Mouse (Mus musculus) forebrain, postnatal 0 days (tissue): ENCODE results near the gene Treml2. TPM values are rescaled to one million over a fixed set of nuclear protein-coding genes. Genes with fewer than 3 reads are reported as not detected.

Source experiments
- ATAC-seq: fragments of 200-750 bp; cut with Nextera tagmentation; 2 replicates; pipeline ENCODE4 v1.8.0; 2017; ENCODE audit warnings: mild to moderate bottlenecking, moderate library complexity
- DNase-seq: peaks from one replicate; pipeline ENCODE4 v3.0.0-alpha.2; 2015
- H3K27ac ChIP-seq: fragments of 300-500 bp; sonication (generic); 2 replicates; pipeline ENCODE4 v1.5.1; 2014; ENCODE audit warnings: low read depth, mild to moderate bottlenecking, antibody characterized with exemption, low read length, moderate library complexity, mixed read lengths
- H3K27me3 ChIP-seq: fragments of 300-500 bp; sonication (generic); 2 replicates; pipeline ENCODE4 v1.6.1; 2014; ENCODE audit warnings: mild to moderate bottlenecking, low read length, mixed read lengths; ENCODE audit not compliant: insufficient read depth
- H3K36me3 ChIP-seq: fragments of 300-500 bp; sonication (generic); 2 replicates; pipeline ENCODE4 v1.6.1; 2014; ENCODE audit warnings: mild to moderate bottlenecking, moderate library complexity; ENCODE audit not compliant: insufficient read depth
- H3K4me1 ChIP-seq: fragments of 300-500 bp; sonication (generic); 2 replicates; pipeline ENCODE4 v1.6.1; 2014; ENCODE audit warnings: antibody characterized with exemption; ENCODE audit not compliant: insufficient read depth
- H3K4me2 ChIP-seq: fragments of 300-500 bp; sonication (generic); 2 replicates; pipeline ENCODE4 v1.6.1; 2014; ENCODE audit warnings: low read depth, mild to moderate bottlenecking, moderate library complexity
- H3K4me3 ChIP-seq: fragments of 300-500 bp; sonication (generic); 2 replicates; pipeline ENCODE4 v1.5.1; 2014; ENCODE audit warnings: low read depth, low read length, mixed read lengths
- H3K9ac ChIP-seq: fragments of 300-500 bp; sonication (generic); 2 replicates; pipeline ENCODE4 v1.6.1; 2014; ENCODE audit warnings: mild to moderate bottlenecking
- H3K9me3 ChIP-seq: fragments of 300-500 bp; sonication (generic); 2 replicates; pipeline ENCODE4 v1.6.1; 2016; ENCODE audit warnings: low read length
- CTCF ChIP-seq: sonication (generic); IDR thresholded peaks from 2 replicates; pipeline ENCODE4 v1.5.1; 2016; ENCODE audit warnings: antibody characterized with exemption, control low read depth, low read depth
- WGBS: fragments of 180-500 bp; shearing (Covaris S2); extraction: QIAGEN DNeasy Blood & Tissue Kit; methylation state at CpG from one replicate; pipeline ENCODE4 v1.1.7; 2014; 5-methylcytosine and 5-hydroxymethylcytosine counted together
- polyA plus RNA-seq: library from polyadenylated mRNA; unstranded; fragments of >200 nt; fragmentation: Nextera tagmentation; extraction: Ambion mirVana; gene quantifications from 2 replicates; pipeline ENCODE4 v1.2.1, GENCODE M21; 2015
- total RNA-seq: library from RNA; depleted of rRNA; stranded (reverse); fragments of >200 nt; gene quantifications from 2 replicates; pipeline ENCODE4 v1.2.3, GENCODE M21; 2014; rRNA removed

Treml2 gene
- total and polyA plus RNA-seq, 2 experiments from 2014 or later = 0.07 to 0.43 TPM

- Histone ChIP-seq H3K9ac (no peak overlapping the region), H3K4me1 (0 out of 2 replicates have a peak, but pooled peaks cover under 1% of the 10 kb centered on the region), H3K4me3 (no peak overlapping the region), H3K36me3 (no peaks in the 10 kb centered on the region), H3K4me2 (no peak overlapping the region), H3K9me3 (no peaks in the 10 kb centered on the region), H3K27ac (no peak overlapping the region), H3K27me3 (no peaks in the 10 kb centered on the region)
- WGBS = 36% methylated on average over 2 of the region's 2 CpGs
- DNase-seq (no peak), ATAC-seq (no peak)
- TF ChIP-seq CTCF = no peak
These were observed 58.6 kb downstream of the Treml2 start for GRCm38 (mm10) chr17:48357892-48358291.

- Histone ChIP-seq H3K36me3 (no peaks in the 10 kb centered on the region), H3K4me2 (no peak within 1 kb of the TSS), H3K9me3 (no peaks in the 10 kb centered on the region), H3K27me3 (no peaks in the 10 kb centered on the region), H3K4me3 (no peak within 1 kb of the TSS), H3K9ac (no peak within 1 kb of the TSS), H3K4me1 (peaks cover 3% of the 10 kb centered on the region; the same call in 1 of the 2 replicates), H3K27ac (no peak within 1 kb of the TSS)
- ATAC-seq (no peak), DNase-seq (no peak)
- 81% methylated on average over 7 of the region's 7 CpGs for WGBS
- no peak for TF ChIP-seq CTCF
These were observed 60.3 kb downstream of the Treml2 start, which contains the start of gene Treml1 for GRCm38 (mm10) chr17:48359616-48360015. TSS of gene Treml1 (plus strand) at chr17:48359916.

- Histone ChIP-seq H3K9ac (no peak overlapping the region), H3K27ac (no peak overlapping the region), H3K27me3 (no peaks in the 10 kb centered on the region), H3K36me3 (no peaks in the 10 kb centered on the region), H3K9me3 (no peaks in the 10 kb centered on the region), H3K4me2 (no peak overlapping the region), H3K4me1 (peaks cover 3% of the 10 kb centered on the region; the same call in 1 of the 2 replicates), H3K4me3 (no peak overlapping the region)
- no peak for TF ChIP-seq CTCF
- ATAC-seq = no peak
- WGBS = 81% methylated on average over 4 of the region's 4 CpGs
- DNase-seq = no peak
These were observed 61.2 kb downstream of the Treml2 start for GRCm38 (mm10) chr17:48360462-48360861.

Other genes starting within 250 kb of the Treml2 start
- not detected in 2 replicates for gene 1700067P10Rik, start 210.2 kb upstream of the Treml2 start, total RNA-seq
- gene 1700067P10Rik, start 210.2 kb upstream of the Treml2 start, polyA plus RNA-seq = not detected in 2 replicates
- not detected in 2 replicates for gene 9830107B12Rik, start 153.2 kb upstream of the Treml2 start, total RNA-seq
- not detected in 2 replicates for gene 9830107B12Rik, start 153.2 kb upstream of the Treml2 start, polyA plus RNA-seq
- not detected in 2 replicates for gene A530064D06Rik, start 132.2 kb upstream of the Treml2 start, total RNA-seq
- not detected in 2 replicates for gene A530064D06Rik, start 132.2 kb upstream of the Treml2 start, polyA plus RNA-seq
- gene Trem1, start 66.7 kb upstream of the Treml2 start, total RNA-seq = 0.24 TPM in 1 of 2 replicates, not detected in the other
- gene Trem1, start 66.7 kb upstream of the Treml2 start, polyA plus RNA-seq = 0.08 and 0.09 TPM in 2 replicates
- not detected in 2 replicates for gene Trem3, start 51.7 kb upstream of the Treml2 start, total RNA-seq
- gene Trem3, start 51.7 kb upstream of the Treml2 start, polyA plus RNA-seq = not detected in 2 replicates
- gene Treml4, start 35.2 kb upstream of the Treml2 start, total RNA-seq = not detected in 2 replicates
- gene Treml4, start 35.2 kb upstream of the Treml2 start, polyA plus RNA-seq = not detected in 2 replicates
- gene B430306N03Rik, start 16.6 kb downstream of the Treml2 start, total RNA-seq = 0.08 and 0.19 TPM in 2 replicates
- 0.21 TPM in 1 of 2 replicates, not detected in the other for gene B430306N03Rik, start 16.6 kb downstream of the Treml2 start, polyA plus RNA-seq
- 5.4 and 9.8 TPM in 2 replicates for gene Trem2, start 46.9 kb downstream of the Treml2 start, total RNA-seq
- gene Trem2, start 46.9 kb downstream of the Treml2 start, polyA plus RNA-seq = 8.0 and 9.3 TPM in 2 replicates
- gene Treml1, start 60.4 kb downstream of the Treml2 start, total RNA-seq = 0.23 TPM in 1 of 2 replicates, not detected in the other
- 0.11 TPM in 1 of 2 replicates, not detected in the other for gene Treml1, start 60.4 kb downstream of the Treml2 start, polyA plus RNA-seq
- 25.2 and 35.0 TPM in 2 replicates for gene Nfya, start 110.4 kb downstream of the Treml2 start, total RNA-seq
- gene Nfya, start 110.4 kb downstream of the Treml2 start, polyA plus RNA-seq = 6.3 and 6.6 TPM in 2 replicates
- 18.7 and 21.0 TPM in 2 replicates for gene Oard1, start 110.5 kb downstream of the Treml2 start, total RNA-seq
- gene Oard1, start 110.5 kb downstream of the Treml2 start, polyA plus RNA-seq = 36.0 and 40.0 TPM in 2 replicates
- 0.43 and 1.1 TPM in 2 replicates for gene Apobec2, start 133.4 kb downstream of the Treml2 start, total RNA-seq
- 0.23 and 0.50 TPM in 2 replicates for gene Apobec2, start 133.4 kb downstream of the Treml2 start, polyA plus RNA-seq
- gene Tspo2, start 152.0 kb downstream of the Treml2 start, total RNA-seq = 0.31 TPM in 1 of 2 replicates, not detected in the other
- 0.47 and 0.82 TPM in 2 replicates for gene Tspo2, start 152.0 kb downstream of the Treml2 start, polyA plus RNA-seq
- gene Unc5cl, start 155.4 kb downstream of the Treml2 start, total RNA-seq = not detected in 2 replicates
- gene Unc5cl, start 155.4 kb downstream of the Treml2 start, polyA plus RNA-seq = 0.14 and 0.56 TPM in 2 replicates